Mouse (Mus musculus): ENCODE measurements at regions not wholly inside any gene's neighbourhood (a gene's known extent, or its start where the extent isn't known, plus 50 kb on each side); places are given as distances from the start of the nearest gene placed in this dataset.

DNA sequence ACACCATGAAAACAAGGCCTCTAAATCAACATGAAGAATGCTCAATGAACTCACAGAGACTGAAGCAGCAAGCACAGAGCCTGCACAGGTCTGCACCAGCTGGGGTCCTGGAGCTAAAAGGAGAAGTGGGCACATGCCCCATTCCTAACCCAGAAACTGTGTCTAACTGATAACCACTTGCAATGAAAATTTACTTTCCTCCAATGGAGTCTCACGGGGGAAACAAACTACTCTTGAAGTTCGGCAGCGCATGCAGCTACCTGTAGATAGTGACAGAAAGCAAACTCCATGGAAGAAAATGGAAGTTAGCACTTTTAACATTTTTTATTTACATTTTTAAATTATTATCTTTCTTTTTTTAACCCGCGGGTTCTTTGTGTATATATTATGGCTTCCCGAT lies 76.8 kb upstream of the Akap6 start:
- H3K4me3 ChIP-seq (replicated peaks; ENCODE audit: low read length), result no peak overlapping the region
- H3K4me1 ChIP-seq (ENCODE audit: control insufficient read depth, insufficient read depth, low read length), result no peaks in the 10 kb centered on the region
- no peaks in the 10 kb centered on the region for H3K9me3 ChIP-seq (ENCODE audit: control insufficient read depth, low read length)
- ATAC-seq (ENCODE audit: low FRiP score, low read depth), result no peak
- WGBS, result 91% methylated on average over 6 of the region's 6 CpGs
- H3K27ac ChIP-seq (replicated peaks; ENCODE audit: low read depth, low read length), result no peak overlapping the region
- H3K27me3 ChIP-seq (ENCODE audit: control insufficient read depth, insufficient read depth, low read length), result no peaks in the 10 kb centered on the region
- no peak overlapping the region for H3K4me2 ChIP-seq (replicated peaks; ENCODE audit: low read depth, low read length, severe bottlenecking)
- no peak for TF ChIP-seq POLR2A (IDR thresholded peaks at IDR 0.05; ENCODE audit: borderline replicate concordance, extremely low read depth, insufficient read depth, insufficient read length)
- H3K36me3 ChIP-seq (ENCODE audit: control insufficient read depth, insufficient read depth, low read length), result no peaks in the 10 kb centered on the region
- no peak for DNase-seq (ENCODE audit: low spot score)
- no peak overlapping the region for H3K9ac ChIP-seq (ENCODE audit: low read depth, low read length, severe bottlenecking)

DNA sequence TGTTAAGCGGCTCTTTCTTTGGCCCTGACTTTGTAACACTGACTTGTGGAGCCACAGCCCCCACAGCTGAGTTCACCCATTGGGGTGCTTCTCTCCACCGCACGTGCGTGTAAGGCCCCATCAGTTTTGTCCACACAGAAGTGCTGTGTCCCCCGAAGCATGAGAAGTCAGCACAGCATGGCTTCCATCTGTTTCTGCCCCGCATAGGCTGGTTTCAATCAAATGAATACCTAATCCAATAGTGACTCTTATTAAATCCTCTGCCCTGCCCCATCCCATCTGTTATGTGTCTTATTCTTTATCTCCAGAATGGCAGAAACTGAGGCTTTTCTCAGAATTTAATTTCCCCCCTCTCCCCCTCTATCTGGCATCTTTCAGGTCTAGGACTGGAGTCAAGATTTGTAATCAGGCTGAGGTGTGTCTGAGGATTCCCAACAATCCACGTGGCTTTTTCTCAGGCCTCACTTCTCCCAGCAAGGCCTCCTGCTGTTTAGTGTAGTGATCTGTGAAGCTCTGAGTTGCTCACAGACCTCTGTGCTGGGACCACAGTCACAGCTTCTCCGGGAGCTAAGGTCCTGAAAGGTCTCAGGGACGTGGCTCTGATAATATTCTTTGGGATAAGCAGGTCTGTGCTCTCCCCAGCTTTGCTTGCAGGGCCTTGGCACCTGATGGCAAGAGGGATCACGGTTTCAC lies 75.6 kb upstream of the Akap6 start:
- H3K9ac ChIP-seq (ENCODE audit: low read depth, low read length, severe bottlenecking), result no peak overlapping the region
- no peak overlapping the region for H3K4me2 ChIP-seq (replicated peaks; ENCODE audit: low read depth, low read length, severe bottlenecking)
- DNase-seq (ENCODE audit: low spot score) (no peak), ATAC-seq (ENCODE audit: low FRiP score, low read depth) (no peak)
- no peak for TF ChIP-seq POLR2A (IDR thresholded peaks at IDR 0.05; ENCODE audit: borderline replicate concordance, extremely low read depth, insufficient read depth, insufficient read length)
- WGBS, result 62% methylated on average over 10 of the region's 10 CpGs
- no peak overlapping the region for H3K4me3 ChIP-seq (replicated peaks; ENCODE audit: low read length)
- H3K36me3 ChIP-seq (ENCODE audit: control insufficient read depth, insufficient read depth, low read length), result no peaks in the 10 kb centered on the region
- H3K27me3 ChIP-seq (ENCODE audit: control insufficient read depth, insufficient read depth, low read length), result no peaks in the 10 kb centered on the region
- no peaks in the 10 kb centered on the region for H3K4me1 ChIP-seq (ENCODE audit: control insufficient read depth, insufficient read depth, low read length)
- H3K27ac ChIP-seq (replicated peaks; ENCODE audit: low read depth, low read length), result no peak overlapping the region
- no peaks in the 10 kb centered on the region for H3K9me3 ChIP-seq (ENCODE audit: control insufficient read depth, low read length)

DNA sequence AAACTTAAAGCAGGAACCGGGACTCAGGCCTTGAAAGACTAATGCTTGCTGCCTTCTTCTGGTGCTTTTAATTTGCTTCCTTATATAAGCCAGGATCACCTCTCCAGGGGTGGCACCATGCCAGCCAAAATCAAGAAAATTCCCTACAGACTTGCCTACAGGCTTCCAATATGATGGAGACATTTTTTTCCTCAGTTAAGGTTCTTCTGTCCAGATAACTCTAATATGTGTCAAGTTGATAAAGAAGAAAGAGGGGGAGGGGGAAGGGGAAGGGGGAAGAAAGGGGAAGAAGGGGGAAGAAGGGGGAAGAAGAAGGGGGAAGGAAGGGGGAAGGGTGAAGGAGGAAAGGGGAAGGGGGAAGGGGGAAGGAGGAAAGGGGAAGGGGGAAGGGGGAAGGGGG lies 74.3 kb upstream of the Akap6 start:
- H3K4me1 ChIP-seq (ENCODE audit: control insufficient read depth, insufficient read depth, low read length), result no peaks in the 10 kb centered on the region
- H3K4me3 ChIP-seq (replicated peaks; ENCODE audit: low read length), result no peak overlapping the region
- no peak overlapping the region for H3K4me2 ChIP-seq (replicated peaks; ENCODE audit: low read depth, low read length, severe bottlenecking)
- ATAC-seq (ENCODE audit: low FRiP score, low read depth) (no peak), DNase-seq (ENCODE audit: low spot score) (no peak)
- no peaks in the 10 kb centered on the region for H3K9me3 ChIP-seq (ENCODE audit: control insufficient read depth, low read length)
- H3K9ac ChIP-seq (ENCODE audit: low read depth, low read length, severe bottlenecking), result no peak overlapping the region
- TF ChIP-seq POLR2A (IDR thresholded peaks at IDR 0.05; ENCODE audit: borderline replicate concordance, extremely low read depth, insufficient read depth, insufficient read length), result no peak
- no peak overlapping the region for H3K27ac ChIP-seq (replicated peaks; ENCODE audit: low read depth, low read length)
- no peaks in the 10 kb centered on the region for H3K27me3 ChIP-seq (ENCODE audit: control insufficient read depth, insufficient read depth, low read length)
- no peaks in the 10 kb centered on the region for H3K36me3 ChIP-seq (ENCODE audit: control insufficient read depth, insufficient read depth, low read length)
- 57% methylated on average over 1 of the region's 1 CpGs for WGBS

DNA sequence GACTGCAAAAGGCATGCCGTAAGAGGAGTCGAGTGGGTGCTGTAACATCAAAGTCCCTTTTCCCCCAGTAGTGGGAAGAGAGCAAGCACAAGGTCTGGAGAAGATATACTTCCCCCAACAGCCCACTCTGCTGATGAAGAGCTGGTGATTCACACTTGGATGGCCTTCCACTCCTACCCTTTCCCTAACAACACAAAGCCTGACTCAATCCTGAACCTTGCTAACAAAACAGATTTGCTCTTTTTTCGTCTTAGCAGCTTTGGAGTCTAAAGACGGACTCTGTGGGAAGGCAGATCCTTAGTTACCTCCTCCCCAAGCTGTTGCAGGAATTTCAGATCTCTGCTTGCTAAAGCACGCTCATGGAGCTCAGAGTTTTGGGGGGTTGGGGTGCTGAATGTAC lies 70.4 kb upstream of the Akap6 start:
- 68% methylated on average over 5 of the region's 5 CpGs for WGBS
- no peak overlapping the region for H3K9ac ChIP-seq (ENCODE audit: low read depth, low read length, severe bottlenecking)
- H3K27ac ChIP-seq (replicated peaks; ENCODE audit: low read depth, low read length), result no peak overlapping the region
- no peaks in the 10 kb centered on the region for H3K9me3 ChIP-seq (ENCODE audit: control insufficient read depth, low read length)
- no peak for ATAC-seq (ENCODE audit: low FRiP score, low read depth)
- no peak for TF ChIP-seq POLR2A (IDR thresholded peaks at IDR 0.05; ENCODE audit: borderline replicate concordance, extremely low read depth, insufficient read depth, insufficient read length)
- H3K4me3 ChIP-seq (replicated peaks; ENCODE audit: low read length), result no peak overlapping the region
- H3K27me3 ChIP-seq (ENCODE audit: control insufficient read depth, insufficient read depth, low read length), result no peaks in the 10 kb centered on the region
- no peaks in the 10 kb centered on the region for H3K4me1 ChIP-seq (ENCODE audit: control insufficient read depth, insufficient read depth, low read length)
- no peak overlapping the region for H3K4me2 ChIP-seq (replicated peaks; ENCODE audit: low read depth, low read length, severe bottlenecking)
- H3K36me3 ChIP-seq (ENCODE audit: control insufficient read depth, insufficient read depth, low read length), result no peaks in the 10 kb centered on the region
- no peak for DNase-seq (ENCODE audit: low spot score)

DNA sequence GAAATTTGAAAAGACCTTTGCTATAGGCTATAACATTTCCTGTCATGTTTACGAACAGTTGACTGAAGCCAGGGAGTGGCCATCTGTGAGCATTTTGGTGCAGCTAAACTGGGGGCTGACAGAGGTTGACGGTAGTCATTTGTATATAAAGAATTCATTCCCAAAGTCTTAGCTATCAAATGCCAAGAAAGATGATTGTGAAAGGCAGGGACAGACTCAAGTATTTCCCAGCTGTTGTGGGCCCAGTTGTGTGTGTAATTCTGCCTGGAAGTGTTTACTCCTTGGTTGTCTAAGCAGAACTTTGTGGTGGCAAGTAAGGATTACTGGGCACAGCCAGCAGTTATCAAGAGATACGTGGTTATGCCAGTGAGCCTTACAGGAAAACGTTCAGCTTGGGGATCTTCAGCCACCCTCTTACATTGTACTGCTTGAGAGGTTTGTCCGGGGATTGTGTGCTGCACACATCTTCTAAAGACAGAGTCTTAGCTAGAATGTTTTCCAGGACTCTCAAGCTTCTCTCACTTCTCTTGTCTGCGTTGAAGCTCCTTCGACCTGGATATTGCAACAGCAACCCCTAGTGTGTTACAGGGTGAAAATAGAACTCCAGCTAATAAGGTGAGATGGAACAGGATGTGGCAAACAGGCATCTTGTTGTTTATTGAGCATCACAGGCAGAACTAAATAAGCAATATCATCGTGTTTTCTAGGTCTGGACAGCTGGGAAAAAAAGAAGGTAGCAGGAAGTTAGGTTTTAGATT lies 63.9 kb upstream of the Akap6 start:
- Histone ChIP-seq H3K27ac (replicated peaks; ENCODE audit: low read depth, low read length) (no peak overlapping the region), H3K4me2 (replicated peaks; ENCODE audit: low read depth, low read length, severe bottlenecking) (no peak overlapping the region), H3K9ac (ENCODE audit: low read depth, low read length, severe bottlenecking) (no peak overlapping the region), H3K9me3 (ENCODE audit: control insufficient read depth, low read length) (no peaks in the 10 kb centered on the region), H3K27me3 (ENCODE audit: control insufficient read depth, insufficient read depth, low read length) (no peaks in the 10 kb centered on the region), H3K4me1 (ENCODE audit: control insufficient read depth, insufficient read depth, low read length) (peaks cover 4% of the 10 kb centered on the region; the same call in 1 of the 2 replicates), H3K4me3 (replicated peaks; ENCODE audit: low read length) (no peak overlapping the region), H3K36me3 (ENCODE audit: control insufficient read depth, insufficient read depth, low read length) (no peaks in the 10 kb centered on the region)
- DNase-seq (ENCODE audit: low spot score) (no peak), ATAC-seq (ENCODE audit: low FRiP score, low read depth) (no peak)
- TF ChIP-seq POLR2A (IDR thresholded peaks at IDR 0.05; ENCODE audit: borderline replicate concordance, extremely low read depth, insufficient read depth, insufficient read length), result no peak
- 49% methylated on average over 8 of the region's 8 CpGs for WGBS

Data from limb, embryonic 14.5 days (tissue).